ENCODE assay signal across 8 mouse cellular contexts in genomic region chr16:31422000-31422399, GRCm38 (mm10). TPM values are rescaled to one million over a fixed set of nuclear protein-coding genes. Genes with fewer than 3 reads are reported as not detected.
DNase-seq lines count a peak whose midpoint lies in the region; ATAC-seq lines count a peak whose summit lies in the region.

Gene Bdh1 (plus strand): TSS chr16:31422280.

- no peak within 1 kb of the TSS for H3K9ac ChIP-seq in hindbrain, embryonic 11.5 days (ENCODE audit: low read depth, low read length)
- no peak within 1 kb of the TSS for H3K9ac ChIP-seq in limb, embryonic 15.5 days

- whole genome bisulfite sequencing in heart, embryonic 10.5 days = 69% methylated on average over 9 of the region's 9 CpGs
- 76% methylated on average over 9 of the region's 9 CpGs for WGBS in hindbrain, embryonic 11.5 days
- WGBS in limb, embryonic 15.5 days = 68% methylated on average over 9 of the region's 9 CpGs

- H3K4me1 ChIP-seq in heart, embryonic 10.5 days = no peaks in the 10 kb centered on the region
- H3K4me1 ChIP-seq in hindbrain, embryonic 11.5 days (replicated peaks; ENCODE audit: control insufficient read depth, insufficient read depth, low read length) = no peaks in the 10 kb centered on the region
- no peaks in the 10 kb centered on the region; the same call in 1 of the 2 replicates for H3K4me1 ChIP-seq in limb, embryonic 15.5 days

- no peaks in the 10 kb centered on the region for H3K36me3 ChIP-seq in heart, embryonic 10.5 days
- no peaks in the 10 kb centered on the region for H3K36me3 ChIP-seq in hindbrain, embryonic 11.5 days (ENCODE audit: control insufficient read depth, insufficient read depth, low read length)
- H3K36me3 ChIP-seq in limb, embryonic 15.5 days = no peaks in the 10 kb centered on the region

- no peak within 1 kb of the TSS for H3K4me3 ChIP-seq in heart, embryonic 10.5 days
- no peak within 1 kb of the TSS for H3K4me3 ChIP-seq in hindbrain, embryonic 11.5 days (ENCODE audit: low read depth, low read length)
- no peak within 1 kb of the TSS for H3K4me3 ChIP-seq in limb, embryonic 15.5 days

- H3K9me3 ChIP-seq in heart, embryonic 10.5 days = no peaks in the 10 kb centered on the region
- H3K9me3 ChIP-seq in hindbrain, embryonic 11.5 days (ENCODE audit: control insufficient read depth, low read length) = no peaks in the 10 kb centered on the region
- no peaks in the 10 kb centered on the region for H3K9me3 ChIP-seq in limb, embryonic 15.5 days

- ATAC-seq in activated CD4-positive, CD25-positive, alpha-beta regulatory T cell, adult 4 months = no peak
- no peak for ATAC-seq in hindbrain, embryonic 11.5 days (ENCODE audit: low FRiP score)
- no peak for ATAC-seq in limb, embryonic 15.5 days (ENCODE audit: insufficient number of reproducible peaks, low FRiP score, low TSS enrichment, low read depth)

- H3K27ac ChIP-seq in heart, embryonic 10.5 days = no peak within 1 kb of the TSS
- H3K27ac ChIP-seq in hindbrain, embryonic 11.5 days (ENCODE audit: low read depth, low read length) = no peak within 1 kb of the TSS
- no peak within 1 kb of the TSS for H3K27ac ChIP-seq in limb, embryonic 15.5 days

- DNase-seq in heart, embryonic 10.5 days (ENCODE audit: low spot score) = no peak
- DNase-seq in heart, postnatal 10 days = no peak
- no peak for DNase-seq in hindbrain, embryonic 11.5 days (ENCODE audit: low spot score)
- no peak for DNase-seq in right cerebral cortex, adult 2 months (ENCODE audit: low spot score in 2 of 2)
- no peak for DNase-seq in thymus, adult 18-20 months
- DNase-seq in right cerebral cortex, postnatal 36 days (ENCODE audit: low spot score in 2 of 2) = no peak

- H3K27me3 ChIP-seq in heart, embryonic 10.5 days (ENCODE audit: insufficient read depth, poor library complexity, severe bottlenecking) = peaks cover 9% of the 10 kb centered on the region
- peaks cover 4% of the 10 kb centered on the region; the same call in 1 of the 2 replicates for H3K27me3 ChIP-seq in hindbrain, embryonic 11.5 days (ENCODE audit: control insufficient read depth, insufficient read depth, low read length)
- H3K27me3 ChIP-seq in limb, embryonic 15.5 days = peaks cover 7% of the 10 kb centered on the region

- H3K4me2 ChIP-seq in hindbrain, embryonic 11.5 days (replicated peaks; ENCODE audit: low read depth, low read length) = no peak within 1 kb of the TSS
- H3K4me2 ChIP-seq in limb, embryonic 15.5 days = no peak within 1 kb of the TSS

- intact Hi-C loops in heart, postnatal 10 days (cut with DNase I) = no loop called here

RNA-seq across cellular contexts. Expression of gene Bdh1, which starts in this region (rescaled TPM):
- polyA plus RNA-seq in heart, embryonic 10.5 days (2016; fragmentation: Nextera tagmentation; extraction: Ambion mirVana) = 10.7 and 13.8 TPM in 2 replicates
- under 1 TPM; 0.77 TPM for total RNA-seq in heart, postnatal 10 days (2021)
- 10 to 100 TPM; 20.5 to 20.7 TPM for polyA plus RNA-seq in activated CD4-positive, CD25-positive, alpha-beta regulatory T cell, adult 4 months (2017; shearing (Covaris generic))
- polyA plus RNA-seq in hindbrain, embryonic 11.5 days (2014; fragmentation: Nextera tagmentation; extraction: Ambion mirVana) = 33.4 and 35.6 TPM in 2 replicates
- polyA plus RNA-seq in limb, embryonic 15.5 days (2015; fragmentation: Nextera tagmentation; extraction: Ambion mirVana) = 33.6 and 43.4 TPM in 2 replicates
